Mouse (Mus musculus) forebrain, embryonic 16.5 days (tissue): ENCODE measurements around the gene Amot. TPM values are rescaled to one million over a fixed set of nuclear protein-coding genes. Genes with fewer than 3 reads are reported as not detected.

Experiments used
- ATAC-seq: fragments of 200-750 bp; cut with Nextera tagmentation; 2 replicates; pipeline ENCODE4 v1.8.0; 2017; ENCODE audit warnings: mild to moderate bottlenecking, moderate library complexity
- H3K27ac ChIP-seq: fragments of 300-500 bp; sonication (generic); 2 replicates; pipeline ENCODE4 v1.5.1; 2014; ENCODE audit warnings: low read length, control low read depth
- H3K27me3 ChIP-seq: fragments of 300-500 bp; sonication (generic); replicated peaks from 2 replicates; pipeline ENCODE4 v1.6.1; 2014; ENCODE audit warnings: low read length; ENCODE audit not compliant: control insufficient read depth, insufficient read depth
- H3K36me3 ChIP-seq: fragments of 300-500 bp; sonication (generic); 2 replicates; pipeline ENCODE4 v1.6.1; 2014; ENCODE audit not compliant: control insufficient read depth, insufficient read depth
- H3K4me1 ChIP-seq: fragments of 300-500 bp; sonication (generic); replicated peaks from 2 replicates; pipeline ENCODE4 v1.6.1; 2014; ENCODE audit warnings: low read length; ENCODE audit not compliant: control insufficient read depth, insufficient read depth
- H3K4me2 ChIP-seq: fragments of 300-500 bp; sonication (generic); 2 replicates; pipeline ENCODE4 v1.6.1; 2014; ENCODE audit warnings: mild to moderate bottlenecking, low read length, control low read depth
- H3K4me3 ChIP-seq: fragments of 300-500 bp; sonication (generic); replicated peaks from 2 replicates; pipeline ENCODE4 v1.5.1; 2014; ENCODE audit warnings: mild to moderate bottlenecking, low read length, control low read depth
- H3K9ac ChIP-seq: fragments of 300-500 bp; sonication (generic); replicated peaks from 2 replicates; pipeline ENCODE4 v1.6.1; 2014; ENCODE audit warnings: low read depth, low read length, control low read depth
- H3K9me3 ChIP-seq: fragments of 300-500 bp; sonication (generic); 2 replicates; pipeline ENCODE4 v1.6.1; 2016; ENCODE audit warnings: low read length; ENCODE audit not compliant: control insufficient read depth
- WGBS: fragments of 180-500 bp; shearing (Covaris S2); extraction: QIAGEN DNeasy Blood & Tissue Kit; methylation state at CpG from one replicate; pipeline ENCODE4 v1.1.7; 2014; 5-methylcytosine and 5-hydroxymethylcytosine counted together
- polyA plus RNA-seq: library from polyadenylated mRNA; unstranded; fragments of >200 nt; fragmentation: Nextera tagmentation; extraction: Ambion mirVana; gene quantifications from 2 replicates; pipeline ENCODE4 v1.2.1, GENCODE M21; 2015

Amot gene
- polyA plus RNA-seq, 1 experiment from 2014 or later = 10.2 TPM

DNA sequence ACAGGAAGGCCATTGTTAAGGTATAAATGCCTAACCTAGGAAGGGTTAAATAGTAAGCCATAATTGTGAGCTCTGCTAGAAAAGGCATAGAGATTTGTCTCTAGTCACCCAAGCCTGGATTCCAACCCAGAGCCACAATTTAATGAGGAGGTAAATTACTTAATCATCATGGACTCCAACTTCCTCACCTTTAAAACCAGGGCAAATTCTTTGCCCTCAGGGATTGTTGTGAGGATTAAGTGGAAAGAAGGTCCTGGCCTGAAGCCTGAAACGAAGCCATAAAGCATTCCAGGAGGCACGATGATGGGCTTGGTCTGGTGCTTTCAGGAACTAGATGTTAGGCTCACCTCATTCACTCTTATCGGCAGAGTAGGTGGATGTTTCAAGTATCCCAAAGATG, 5.7 kb upstream of the Amot start:
- H3K36me3 ChIP-seq = no peaks in the 10 kb centered on the region
- H3K4me2 ChIP-seq = no peak overlapping the region
- no peaks in the 10 kb centered on the region for H3K9me3 ChIP-seq
- no peak for ATAC-seq
- H3K4me1 ChIP-seq = no peaks in the 10 kb centered on the region
- no peak overlapping the region for H3K4me3 ChIP-seq
- H3K27me3 ChIP-seq = no peaks in the 10 kb centered on the region
- no peak overlapping the region for H3K27ac ChIP-seq
- no peak overlapping the region for H3K9ac ChIP-seq
- 38% methylated on average over 3 of the region's 3 CpGs for WGBS

DNA sequence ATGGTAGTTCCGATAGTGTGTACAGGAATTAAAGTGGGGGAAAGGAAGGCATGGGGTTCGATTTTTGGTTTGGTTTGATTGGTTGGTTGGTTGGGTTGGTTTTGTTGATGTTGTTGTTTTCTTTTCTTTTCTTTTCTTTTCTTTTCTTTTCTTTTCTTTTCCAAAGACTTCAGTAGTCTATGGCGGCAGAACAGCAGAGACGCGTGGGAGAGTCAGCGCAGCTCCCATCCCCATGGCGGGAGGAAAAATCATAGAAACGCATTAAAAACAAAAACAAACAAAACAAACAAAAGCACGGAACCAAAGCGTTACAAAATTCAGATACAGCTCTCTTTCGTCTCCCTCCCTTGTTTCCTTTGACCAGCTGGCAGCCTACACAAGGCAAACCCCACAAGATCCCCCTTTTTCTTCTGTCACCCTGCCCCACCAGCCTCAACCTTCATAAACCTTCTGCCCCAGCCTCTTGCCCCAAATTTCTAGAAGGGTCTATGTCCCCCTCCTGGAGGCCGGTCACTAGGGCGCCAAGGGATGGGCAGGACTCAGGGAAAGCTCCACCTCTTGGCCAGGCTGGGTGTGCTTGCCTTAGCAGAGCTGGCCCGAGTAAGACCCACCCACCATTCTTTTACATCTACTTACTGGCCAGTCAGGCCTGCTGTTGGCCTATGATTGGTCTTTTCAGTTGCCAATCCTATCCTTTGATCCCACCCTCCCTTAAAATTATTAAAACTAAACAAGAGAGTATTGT, 648 bp upstream of the Amot start:
- Histone ChIP-seq H3K9me3 (no peaks in the 10 kb centered on the region), H3K4me1 (no peaks in the 10 kb centered on the region), H3K36me3 (no peaks in the 10 kb centered on the region), H3K27ac (peak overlapping the region; percentile 41; the same call in 1 of the 2 replicates), H3K27me3 (no peaks in the 10 kb centered on the region), H3K9ac (peak overlapping the region; percentile 66), H3K4me3 (peak overlapping the region; percentile 51), H3K4me2 (peak overlapping the region; percentile 65)
- ATAC-seq = peak; percentile 95
- WGBS = 15% methylated on average over 14 of the region's 14 CpGs

DNA sequence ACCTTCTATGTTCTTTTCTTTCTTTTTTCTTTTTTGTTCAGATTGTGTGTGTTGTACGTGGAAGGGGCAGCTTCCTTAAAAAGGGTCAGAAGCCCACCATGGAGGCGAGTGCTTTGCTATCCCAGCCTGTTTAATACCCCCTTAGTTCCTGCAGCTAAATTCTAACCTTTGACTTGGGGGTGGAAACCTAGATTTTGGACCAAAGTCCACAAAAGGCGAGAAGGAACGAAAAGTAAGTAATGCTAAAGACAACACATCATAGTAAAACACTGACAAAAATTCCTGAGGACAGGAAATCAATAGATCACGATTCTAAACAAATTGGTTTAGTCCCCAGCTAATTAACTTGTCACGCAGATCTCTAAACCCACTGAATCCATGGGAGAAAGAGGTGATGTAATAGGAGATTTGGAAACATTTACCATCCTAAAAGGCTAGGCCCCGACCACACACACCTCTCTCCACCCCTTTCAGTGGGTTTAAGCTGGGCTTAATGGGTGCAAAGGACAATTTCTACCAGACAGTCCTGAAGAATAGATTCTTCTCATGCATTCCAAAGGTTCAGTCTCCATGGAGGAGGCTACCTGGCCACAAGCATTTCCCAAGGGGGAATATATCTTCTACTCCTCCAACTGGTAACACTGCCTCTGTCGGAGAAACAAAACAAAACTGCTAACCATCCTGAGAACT, 3.2 kb downstream of the Amot start:
- no peak overlapping the region for H3K9ac ChIP-seq
- no peaks in the 10 kb centered on the region for H3K4me1 ChIP-seq
- H3K4me3 ChIP-seq = no peak overlapping the region
- H3K27ac ChIP-seq = no peak overlapping the region
- WGBS = 33% methylated on average over 8 of the region's 8 CpGs
- H3K27me3 ChIP-seq = no peaks in the 10 kb centered on the region
- ATAC-seq = no peak
- no peaks in the 10 kb centered on the region for H3K36me3 ChIP-seq
- H3K4me2 ChIP-seq = no peak overlapping the region
- no peaks in the 10 kb centered on the region for H3K9me3 ChIP-seq

DNA sequence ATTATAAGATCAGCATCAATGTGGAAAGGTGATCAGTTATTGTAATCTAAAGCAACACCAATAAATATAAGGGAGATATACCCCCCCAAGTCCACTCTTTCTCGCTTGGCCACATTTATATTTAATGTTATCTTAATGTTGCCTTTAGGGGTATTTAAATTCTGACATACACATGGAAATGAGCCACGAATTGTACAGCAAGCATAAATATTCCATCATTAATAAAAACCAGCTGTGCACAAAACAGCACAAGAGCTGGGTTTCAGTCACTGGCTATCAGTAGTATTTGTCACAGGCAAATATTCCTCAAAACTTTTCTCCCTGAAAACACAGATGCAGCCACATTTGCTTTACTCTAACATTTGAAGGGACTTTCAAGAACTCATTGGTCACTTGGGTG, 5.9 kb downstream of the Amot start:
- ATAC-seq = no peak
- no peak overlapping the region for H3K27ac ChIP-seq
- H3K4me1 ChIP-seq = no peaks in the 10 kb centered on the region
- no peak overlapping the region for H3K9ac ChIP-seq
- 71% methylated on average over 2 of the region's 2 CpGs for WGBS
- no peak overlapping the region for H3K4me2 ChIP-seq
- no peaks in the 10 kb centered on the region for H3K36me3 ChIP-seq
- no peak overlapping the region for H3K4me3 ChIP-seq
- no peaks in the 10 kb centered on the region for H3K9me3 ChIP-seq
- no peaks in the 10 kb centered on the region for H3K27me3 ChIP-seq

DNA sequence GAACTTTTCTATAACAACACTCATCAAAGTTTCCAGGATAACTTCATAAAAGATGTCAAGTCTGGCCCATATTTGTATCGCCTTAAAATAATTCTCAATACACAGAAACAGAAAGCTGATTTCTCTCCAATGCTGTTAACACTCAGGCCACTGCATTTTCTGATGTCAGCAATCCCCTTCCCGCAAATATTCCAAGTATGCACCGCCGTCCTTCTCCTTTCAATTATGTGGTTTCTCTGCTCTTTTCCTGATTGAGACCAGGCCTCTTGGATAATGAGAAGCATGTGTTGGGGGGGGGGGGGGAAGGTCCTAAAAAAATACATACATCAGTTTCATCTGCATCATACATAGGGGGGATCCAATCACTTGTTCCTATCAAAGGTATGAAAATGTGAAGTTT, 6.3 kb downstream of the Amot start:
- WGBS = 64% methylated on average over 4 of the region's 4 CpGs
- H3K27me3 ChIP-seq = no peaks in the 10 kb centered on the region
- H3K4me2 ChIP-seq = no peak overlapping the region
- H3K36me3 ChIP-seq = no peaks in the 10 kb centered on the region
- no peak for ATAC-seq
- no peaks in the 10 kb centered on the region for H3K9me3 ChIP-seq
- H3K9ac ChIP-seq = no peak overlapping the region
- H3K4me3 ChIP-seq = no peak overlapping the region
- no peak overlapping the region for H3K27ac ChIP-seq
- no peaks in the 10 kb centered on the region for H3K4me1 ChIP-seq

DNA sequence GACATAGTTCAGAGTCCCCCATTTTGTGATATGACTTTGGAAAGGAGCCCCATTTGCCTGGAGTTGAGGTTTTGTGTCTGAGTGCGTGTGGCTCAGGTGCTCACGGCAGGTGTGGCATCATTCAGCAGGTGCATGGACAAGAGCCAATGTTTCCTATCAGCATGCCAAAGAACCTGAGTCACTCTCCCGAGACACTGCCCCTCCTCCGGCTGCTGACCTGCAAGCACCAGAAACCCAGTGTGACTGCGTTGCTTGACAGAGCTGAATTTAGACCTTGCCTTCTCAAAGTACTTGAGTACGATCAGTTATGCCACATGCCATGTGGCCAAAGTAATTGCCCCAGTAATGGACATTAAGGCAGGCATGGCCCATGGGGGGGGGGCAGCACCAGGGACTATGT, 7.5 kb downstream of the Amot start:
- Histone ChIP-seq H3K9ac (no peak overlapping the region), H3K4me2 (no peak overlapping the region), H3K36me3 (no peaks in the 10 kb centered on the region), H3K27me3 (no peaks in the 10 kb centered on the region), H3K27ac (no peak overlapping the region), H3K9me3 (no peaks in the 10 kb centered on the region), H3K4me3 (no peak overlapping the region), H3K4me1 (no peaks in the 10 kb centered on the region)
- WGBS = 94% methylated on average over 6 of the region's 6 CpGs
- ATAC-seq = no peak

DNA sequence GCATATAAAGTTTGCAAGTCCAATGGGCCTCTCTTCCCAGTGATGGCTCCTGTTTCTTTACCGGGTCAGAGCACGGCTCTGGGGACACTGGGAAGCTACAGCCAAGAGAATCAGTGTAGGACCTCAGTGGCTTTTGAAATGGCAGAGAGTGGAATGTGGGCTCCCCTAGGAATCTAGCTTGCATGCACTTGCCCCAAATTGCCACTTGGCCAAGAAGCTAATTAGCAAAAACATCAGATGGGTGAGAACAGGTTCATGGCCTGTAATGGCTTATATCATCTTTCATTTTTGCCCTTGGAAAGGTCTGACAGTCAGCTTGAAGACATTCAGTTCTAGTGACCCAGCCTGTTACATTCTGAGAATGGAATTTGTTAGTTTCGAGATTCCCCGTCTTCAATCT, 9.6 kb downstream of the Amot start:
- H3K4me1 ChIP-seq = no peaks in the 10 kb centered on the region
- no peak for ATAC-seq
- H3K4me3 ChIP-seq = no peak overlapping the region
- H3K4me2 ChIP-seq = no peak overlapping the region
- no peaks in the 10 kb centered on the region for H3K27me3 ChIP-seq
- 92% methylated on average over 4 of the region's 4 CpGs for WGBS
- H3K27ac ChIP-seq = no peak overlapping the region
- H3K9me3 ChIP-seq = no peaks in the 10 kb centered on the region
- no peaks in the 10 kb centered on the region for H3K36me3 ChIP-seq
- no peak overlapping the region for H3K9ac ChIP-seq

DNA sequence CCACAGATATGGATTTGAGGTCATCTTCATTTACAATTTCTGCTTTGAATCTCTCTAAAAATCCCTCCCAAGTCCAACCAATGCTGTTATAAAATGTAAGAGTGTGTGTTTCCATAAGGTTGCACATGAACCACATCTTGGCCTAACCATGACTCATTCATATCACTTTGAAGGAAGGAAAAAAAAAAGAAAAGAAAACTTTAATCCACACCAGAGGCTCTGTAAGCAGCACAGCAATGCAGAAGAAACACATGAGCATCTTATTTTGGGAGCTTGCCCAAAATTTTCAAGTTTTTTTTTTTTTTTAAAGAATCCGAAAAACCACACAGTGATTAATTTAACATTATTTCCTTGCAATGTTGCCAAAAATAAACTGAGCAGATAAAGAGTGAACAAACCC, 14.2 kb downstream of the Amot start:
- 61% methylated on average over 1 of the region's 1 CpGs for WGBS
- Histone ChIP-seq H3K27ac (no peak overlapping the region), H3K27me3 (no peaks in the 10 kb centered on the region), H3K4me3 (no peak overlapping the region), H3K36me3 (no peaks in the 10 kb centered on the region), H3K9ac (no peak overlapping the region), H3K4me1 (no peaks in the 10 kb centered on the region), H3K9me3 (no peaks in the 10 kb centered on the region), H3K4me2 (no peak overlapping the region)
- no peak for ATAC-seq

DNA sequence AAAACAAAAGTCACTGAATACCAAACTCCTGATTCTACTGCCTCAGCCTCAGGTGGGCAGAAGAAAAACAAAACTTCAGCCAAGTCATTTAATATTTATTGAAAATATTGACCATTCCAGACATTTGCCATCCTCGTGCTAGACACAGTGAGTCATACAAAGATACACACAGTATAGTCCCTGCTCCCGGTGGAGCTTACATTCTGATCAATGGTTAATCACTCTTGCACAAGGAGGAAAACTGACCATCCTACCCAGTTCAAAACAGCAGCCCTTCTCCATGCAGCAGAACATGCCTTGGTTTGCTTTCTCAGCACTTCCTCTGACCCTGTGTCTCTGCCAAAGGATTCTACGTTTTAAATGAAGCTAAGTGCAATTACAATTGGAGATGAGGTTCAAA, 14.6 kb downstream of the Amot start:
- WGBS = 83% methylated on average over 3 of the region's 3 CpGs
- Histone ChIP-seq H3K9me3 (no peaks in the 10 kb centered on the region), H3K27ac (no peak overlapping the region), H3K27me3 (no peaks in the 10 kb centered on the region), H3K4me3 (no peak overlapping the region), H3K4me1 (no peaks in the 10 kb centered on the region), H3K9ac (no peak overlapping the region), H3K4me2 (no peak overlapping the region), H3K36me3 (no peaks in the 10 kb centered on the region)
- ATAC-seq = no peak
